Mouse (Mus musculus): ENCODE results near the gene Zfpm1. TPM values are rescaled to one million over a fixed set of nuclear protein-coding genes. Genes with fewer than 3 reads are reported as not detected.

Gene Zfpm1
- polyA plus RNA-seq, 1 experiment: 1,238 TPM

DNA sequence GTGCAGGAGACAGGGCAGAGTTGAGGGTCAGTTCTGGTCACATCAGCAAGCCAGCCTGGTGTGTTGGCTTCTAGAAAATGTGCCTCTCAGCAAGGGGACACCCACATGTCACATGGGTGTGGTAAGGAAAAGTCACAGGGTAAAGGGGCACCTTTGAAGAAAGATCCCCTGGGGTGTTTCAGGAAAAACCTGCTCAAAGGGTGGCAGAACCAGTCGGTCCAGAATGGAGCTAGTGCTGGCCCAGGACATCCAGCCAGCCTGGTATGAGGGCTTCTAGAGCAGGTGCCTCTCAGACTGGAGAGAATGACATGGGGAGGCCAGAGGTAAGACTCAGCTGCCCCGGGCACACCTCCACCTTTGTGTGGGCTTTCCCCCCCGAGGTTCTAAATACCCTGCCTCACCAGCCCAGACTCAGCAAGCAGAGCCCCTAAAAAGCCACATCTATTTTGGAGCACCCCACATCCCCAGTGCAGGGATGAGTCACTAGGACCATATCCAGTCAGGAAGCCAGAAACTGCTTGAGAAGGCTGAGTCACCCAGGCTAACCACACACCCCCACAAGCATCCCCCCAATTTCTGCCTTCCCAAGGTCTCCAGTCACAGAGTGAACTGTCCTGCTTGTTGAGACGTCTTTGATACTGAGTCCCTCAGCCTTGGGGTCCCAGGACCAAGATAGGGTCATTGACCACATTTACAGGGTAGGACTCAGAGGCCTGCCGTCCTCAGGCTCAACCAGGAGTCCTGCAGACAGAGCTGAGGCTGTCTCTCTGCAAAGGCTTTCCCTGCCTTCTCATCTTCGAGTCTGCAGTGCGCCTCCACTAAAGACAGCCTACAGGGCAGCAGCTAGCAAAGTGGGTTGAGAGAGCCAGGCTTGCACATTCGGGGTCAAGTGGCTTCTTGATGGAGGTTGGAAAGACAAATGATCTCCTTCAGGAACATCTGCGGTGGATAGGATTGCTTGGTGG, 74.0 kb downstream of the Zfpm1 start:
- Histone ChIP-seq H3K4me3 (replicated peaks) (peak overlapping the region; percentile 78), H3K36me3 (replicated peaks; ENCODE audit: low read length) (no peaks in the 10 kb centered on the region), H3K4me1 (peaks cover 92% of the 10 kb centered on the region), H3K27me3 (replicated peaks) (peaks cover 23% of the 10 kb centered on the region), H3K9me3 (no peaks in the 10 kb centered on the region)
- TF ChIP-seq GATA1 (IDR thresholded peaks at IDR 0.05; ENCODE audit: borderline replicate concordance, low read length): no peak
- TF ChIP-seq FLI1 (IDR thresholded peaks at IDR 0.05; ENCODE audit: low read length): no peak

DNA sequence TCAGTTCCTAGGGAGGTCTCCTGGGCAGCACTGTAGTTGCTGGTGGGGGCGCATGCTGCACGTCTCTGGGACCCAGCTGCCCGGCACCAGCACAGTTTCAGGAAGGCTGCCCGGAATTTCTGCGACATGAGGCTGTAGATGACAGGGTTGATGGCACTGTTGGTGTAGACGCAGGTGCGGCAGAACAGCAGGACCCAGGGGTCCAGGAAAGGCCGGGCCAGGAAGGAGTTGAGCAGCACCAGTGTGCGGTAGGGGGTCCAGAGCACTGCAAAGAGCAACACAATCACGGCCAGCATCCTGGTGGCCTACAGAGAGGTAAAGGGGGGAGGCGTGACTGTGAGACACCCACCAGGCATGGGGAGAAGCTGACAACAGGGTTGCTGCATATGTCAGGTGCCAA, 75.3 kb downstream of the Zfpm1 start:
- TF ChIP-seq FLI1 (IDR thresholded peaks at IDR 0.05; ENCODE audit: low read length) (no peak), GATA1 (IDR thresholded peaks at IDR 0.05; ENCODE audit: borderline replicate concordance, low read length) (no peak)

GRCm38 (mm10) chr8:122357641-122358040, 75.7 kb downstream of the Zfpm1 start:
- H3K9me3 ChIP-seq: no peaks in the 10 kb centered on the region
- H3K27me3 ChIP-seq (replicated peaks): peaks cover 38% of the 10 kb centered on the region
- H3K36me3 ChIP-seq (replicated peaks; ENCODE audit: low read length): no peaks in the 10 kb centered on the region
- TF ChIP-seq FLI1 (IDR thresholded peaks at IDR 0.05; ENCODE audit: low read length) (no peak), GATA1 (IDR thresholded peaks at IDR 0.05; ENCODE audit: borderline replicate concordance, low read length) (no peak)
- peak overlapping the region; percentile 26 for H3K4me3 ChIP-seq (replicated peaks)
- H3K4me1 ChIP-seq: peaks cover 93% of the 10 kb centered on the region

More for the DNA sequence above, 75.3 kb downstream of the Zfpm1 start:
- H3K4me1 ChIP-seq: peaks cover 92% of the 10 kb centered on the region
- no peaks in the 10 kb centered on the region for H3K9me3 ChIP-seq
- no peaks in the 10 kb centered on the region for H3K36me3 ChIP-seq (replicated peaks; ENCODE audit: low read length)
- peak overlapping the region; percentile 53 for H3K4me3 ChIP-seq (replicated peaks)
- peaks cover 34% of the 10 kb centered on the region for H3K27me3 ChIP-seq (replicated peaks)

DNA sequence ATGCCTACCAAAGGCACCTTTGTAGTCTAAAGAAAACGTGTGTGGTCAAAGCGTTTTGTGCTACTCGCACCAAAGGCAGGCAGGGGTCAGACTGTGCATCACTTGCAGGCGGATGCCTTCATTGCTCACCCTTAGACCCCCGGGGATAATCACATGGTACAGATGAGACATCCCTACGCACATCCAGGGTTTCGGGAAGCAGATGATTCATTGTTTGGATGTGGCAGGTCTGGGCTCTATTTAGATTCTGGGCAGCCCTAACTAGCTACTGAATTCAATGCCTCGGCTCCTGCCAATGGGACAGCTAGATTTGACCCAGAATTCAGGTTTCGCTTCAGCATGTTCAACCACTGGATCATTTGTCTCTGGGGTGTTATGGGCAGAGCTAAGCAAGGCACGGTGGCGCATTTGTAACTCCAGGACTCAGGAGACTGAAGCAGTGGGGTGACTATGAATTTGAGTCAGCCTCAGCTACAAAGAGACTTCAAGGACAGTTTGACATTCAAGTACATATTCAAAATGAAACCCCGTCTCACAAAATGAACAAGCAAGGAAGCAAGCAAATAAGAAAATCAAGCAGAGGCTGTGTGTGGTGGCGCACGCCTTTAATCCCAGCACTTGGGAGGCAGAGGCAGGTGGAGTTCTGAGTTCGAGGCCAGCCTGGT, 77.3 kb downstream of the Zfpm1 start:
- no peaks in the 10 kb centered on the region for H3K36me3 ChIP-seq (replicated peaks; ENCODE audit: low read length)
- H3K27me3 ChIP-seq (replicated peaks): peaks cover 47% of the 10 kb centered on the region
- no peak for TF ChIP-seq FLI1 (IDR thresholded peaks at IDR 0.05; ENCODE audit: low read length)
- TF ChIP-seq GATA1 (IDR thresholded peaks at IDR 0.05; ENCODE audit: borderline replicate concordance, low read length): no peak
- peaks cover 91% of the 10 kb centered on the region for H3K4me1 ChIP-seq
- no peak overlapping the region for H3K4me3 ChIP-seq (replicated peaks)
- peaks cover under 1% of the 10 kb centered on the region; the same call in 1 of the 2 replicates for H3K9me3 ChIP-seq

GRCm38 (mm10) chr8:122360696-122361416, 78.9 kb downstream of the Zfpm1 start, which contains the start of gene Trhr2:
Gene Trhr2, minus strand, starts transcription at chr8:122360746.
- TF ChIP-seq FLI1 (IDR thresholded peaks at IDR 0.05; ENCODE audit: low read length) (no peak), GATA1 (IDR thresholded peaks at IDR 0.05; ENCODE audit: borderline replicate concordance, low read length) (no peak)
- peaks cover 74% of the 10 kb centered on the region for H3K4me1 ChIP-seq
- H3K4me3 ChIP-seq (replicated peaks): peak within 1 kb of the TSS; percentile 0
- peaks cover 9% of the 10 kb centered on the region for H3K36me3 ChIP-seq (replicated peaks; ENCODE audit: low read length)
- peaks cover 50% of the 10 kb centered on the region for H3K27me3 ChIP-seq (replicated peaks)
- peaks cover 14% of the 10 kb centered on the region for H3K9me3 ChIP-seq

- TF ChIP-seq FLI1 (IDR thresholded peaks at IDR 0.05; ENCODE audit: low read length) (no peak), GATA1 (IDR thresholded peaks at IDR 0.05; ENCODE audit: borderline replicate concordance, low read length) (no peak)
- no peak overlapping the region for H3K4me3 ChIP-seq (replicated peaks)
- H3K36me3 ChIP-seq (replicated peaks; ENCODE audit: low read length): peaks cover 9% of the 10 kb centered on the region
- H3K9me3 ChIP-seq: peaks cover 16% of the 10 kb centered on the region
- H3K4me1 ChIP-seq: peaks cover 64% of the 10 kb centered on the region
- H3K27me3 ChIP-seq (replicated peaks): peaks cover 50% of the 10 kb centered on the region
Measured at GRCm38 (mm10) chr8:122362271-122362670, 80.3 kb downstream of the Zfpm1 start.

DNA sequence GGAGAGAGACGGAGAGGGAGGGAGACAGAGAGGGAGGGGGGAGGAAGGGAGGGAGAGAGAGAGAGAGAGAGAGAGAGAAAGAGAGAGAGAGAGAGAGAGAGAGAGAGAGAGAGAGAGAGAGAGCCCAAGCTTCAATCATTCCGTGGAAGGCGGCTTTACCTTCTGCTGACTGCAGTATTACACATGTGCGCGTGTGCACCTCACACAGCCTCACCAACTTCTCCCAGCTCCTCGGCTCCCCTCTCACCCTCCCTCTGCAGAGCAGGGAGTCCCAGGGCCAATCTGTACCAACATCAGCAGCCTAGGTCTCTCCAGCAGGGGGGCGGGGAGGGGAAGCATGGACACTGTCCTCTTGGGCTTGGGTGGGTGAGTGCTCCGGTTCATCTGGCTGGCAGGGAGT, 81.0 kb downstream of the Zfpm1 start:
- Histone ChIP-seq H3K4me3 (replicated peaks) (no peak overlapping the region), H3K36me3 (replicated peaks; ENCODE audit: low read length) (peaks cover 9% of the 10 kb centered on the region), H3K4me1 (peaks cover 64% of the 10 kb centered on the region), H3K9me3 (peaks cover 16% of the 10 kb centered on the region), H3K27me3 (replicated peaks) (peaks cover 48% of the 10 kb centered on the region)
- TF ChIP-seq GATA1 (IDR thresholded peaks at IDR 0.05; ENCODE audit: borderline replicate concordance, low read length) (no peak), FLI1 (IDR thresholded peaks at IDR 0.05; ENCODE audit: low read length) (no peak)

DNA sequence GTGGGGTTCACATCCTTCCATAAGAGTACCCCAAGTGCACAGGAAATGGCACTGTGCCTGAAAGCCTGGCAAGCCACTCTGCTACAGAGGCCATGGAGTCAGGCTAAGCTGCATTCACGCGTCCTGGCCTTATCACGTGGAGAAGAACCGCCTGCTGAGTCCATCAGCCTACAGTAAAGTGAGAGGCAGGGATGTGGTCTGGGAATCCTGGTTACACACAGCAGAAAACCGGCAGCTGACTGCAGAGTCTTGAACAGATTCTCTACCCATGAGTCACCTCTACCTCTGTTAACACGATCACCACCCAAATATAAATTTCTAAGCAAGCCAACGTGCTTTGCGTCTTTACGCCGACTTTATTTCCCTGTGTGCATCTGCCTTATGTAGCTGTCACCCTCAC, 86.6 kb downstream of the Zfpm1 start:
- TF ChIP-seq FLI1 (IDR thresholded peaks at IDR 0.05; ENCODE audit: low read length) (no peak), GATA1 (IDR thresholded peaks at IDR 0.05; ENCODE audit: borderline replicate concordance, low read length) (no peak)
- H3K36me3 ChIP-seq (replicated peaks; ENCODE audit: low read length): peaks cover 14% of the 10 kb centered on the region
- peaks cover 63% of the 10 kb centered on the region for H3K4me1 ChIP-seq
- H3K9me3 ChIP-seq: peaks cover 16% of the 10 kb centered on the region
- peak overlapping the region; percentile 46 for H3K4me3 ChIP-seq (replicated peaks)
- H3K27me3 ChIP-seq (replicated peaks): peaks cover 11% of the 10 kb centered on the region

GRCm38 (mm10) chr8:122369665-122370064, 87.7 kb downstream of the Zfpm1 start:
- TF ChIP-seq FLI1 (IDR thresholded peaks at IDR 0.05; ENCODE audit: low read length): no peak
- no peak for TF ChIP-seq GATA1 (IDR thresholded peaks at IDR 0.05; ENCODE audit: borderline replicate concordance, low read length)
- Histone ChIP-seq H3K4me1 (peaks cover 68% of the 10 kb centered on the region), H3K4me3 (replicated peaks) (peak overlapping the region; percentile 47), H3K9me3 (peaks cover 12% of the 10 kb centered on the region), H3K27me3 (replicated peaks) (no peaks in the 10 kb centered on the region), H3K36me3 (replicated peaks; ENCODE audit: low read length) (peaks cover 20% of the 10 kb centered on the region)

Measured in megakaryocyte, embryonic 14.5 days (primary cell).